Comparison of ENCODE assay signal across 8 mouse cellular contexts in the genomic region with DNA sequence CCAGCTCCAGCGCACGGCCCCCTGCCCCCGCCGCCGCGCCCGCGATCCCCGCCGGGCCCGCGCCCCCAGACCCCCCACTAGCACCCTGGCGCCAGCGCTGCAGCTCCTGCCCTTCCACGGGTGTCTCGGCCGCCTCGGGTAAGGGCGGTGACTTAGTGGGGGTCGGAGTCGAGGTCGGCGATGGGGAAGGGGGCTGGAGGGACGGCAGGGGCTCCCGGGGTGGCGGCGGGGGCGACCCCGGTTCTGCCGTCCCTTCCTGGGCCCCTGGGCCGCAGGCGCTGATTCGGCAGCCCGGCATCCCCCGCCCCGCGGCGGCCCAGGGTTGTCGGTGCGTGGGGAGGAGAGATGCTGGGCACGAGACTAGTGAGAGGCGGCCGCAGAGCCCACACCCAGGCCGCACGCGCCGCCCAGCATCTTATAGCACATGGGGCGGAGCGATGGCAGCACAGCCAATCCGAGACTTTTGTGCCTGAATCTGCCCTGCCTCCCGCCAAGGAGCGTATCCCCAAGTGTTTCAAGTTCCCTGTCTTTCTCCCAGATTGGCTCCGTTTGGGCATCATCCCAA. TPM values are rescaled to one million over a fixed set of nuclear protein-coding genes. Genes with fewer than 3 reads are reported as not detected.
DNase-seq lines count a peak whose midpoint lies in the region; ATAC-seq and TF ChIP-seq lines count a peak whose summit lies in the region.

A gene (minus strand): TSS at position 391 of the 565 bp plus-strand sequence.

- WGBS in embryonic facial prominence, embryonic 14.5 days = 0% methylated on average over 14 of the region's 53 CpGs
- WGBS in heart, embryonic 13.5 days = 1% methylated on average over 42 of the region's 53 CpGs
- WGBS in kidney, postnatal 0 days = under 1% methylated on average over 50 of the region's 53 CpGs
- WGBS in midbrain, postnatal 0 days = under 1% methylated on average over 41 of the region's 53 CpGs
- WGBS in stomach, postnatal 0 days = 1% methylated on average over 35 of the region's 53 CpGs

- H3K27me3 ChIP-seq in embryonic facial prominence, embryonic 14.5 days (replicated peaks; ENCODE audit: control insufficient read depth, insufficient read depth, low read length) = peaks cover 74% of the 10 kb centered on the region
- H3K27me3 ChIP-seq in heart, embryonic 13.5 days (replicated peaks) = peaks cover 90% of the 10 kb centered on the region
- H3K27me3 ChIP-seq in kidney, postnatal 0 days (ENCODE audit: insufficient read depth, low read length) = peaks cover 41% of the 10 kb centered on the region
- H3K27me3 ChIP-seq in midbrain, postnatal 0 days (ENCODE audit: insufficient read depth, low read length) = peaks cover 45% of the 10 kb centered on the region
- H3K27me3 ChIP-seq in stomach, postnatal 0 days (ENCODE audit: control insufficient read depth, insufficient read depth, low read length) = peaks cover 8% of the 10 kb centered on the region

- ATAC-seq in embryonic facial prominence, embryonic 14.5 days (ENCODE audit: low read depth) = peak; percentile 90
- peak; percentile 47 for ATAC-seq in heart, embryonic 13.5 days (ENCODE audit: extremely low read depth, insufficient number of reproducible peaks, low FRiP score, low TSS enrichment)
- peak; percentile 50; the same call in 1 of the 2 replicates for ATAC-seq in kidney, postnatal 0 days (replicated peaks; ENCODE audit: low FRiP score, low read depth)
- ATAC-seq in midbrain, postnatal 0 days (ENCODE audit: low FRiP score) = peak; percentile 80
- peak; percentile 80 for ATAC-seq in stomach, postnatal 0 days (ENCODE audit: low FRiP score, low TSS enrichment)

- H3K4me2 ChIP-seq in embryonic facial prominence, embryonic 14.5 days (ENCODE audit: low read depth, low read length) = peak within 1 kb of the TSS; percentile 98
- peak within 1 kb of the TSS; percentile 99 for H3K4me2 ChIP-seq in heart, embryonic 13.5 days
- peak within 1 kb of the TSS; percentile 95 for H3K4me2 ChIP-seq in kidney, postnatal 0 days (ENCODE audit: low read length)
- peak within 1 kb of the TSS; percentile 94 for H3K4me2 ChIP-seq in midbrain, postnatal 0 days (ENCODE audit: low read depth, low read length, poor library complexity, severe bottlenecking)
- H3K4me2 ChIP-seq in stomach, postnatal 0 days (replicated peaks; ENCODE audit: low read depth) = peak within 1 kb of the TSS; percentile 97

- TF ChIP-seq POLR2A in bone marrow macrophage, adult 2 months (IDR thresholded peaks at IDR 0.05; ENCODE audit: borderline replicate concordance, low read depth, low read length) = no peak

- no peak for TF ChIP-seq CTCF in bone marrow macrophage, adult 2 months (IDR thresholded peaks at IDR 0.05; ENCODE audit: low read depth, low read length)
- TF ChIP-seq CTCF in kidney, postnatal 0 days (IDR thresholded peaks at IDR 0.05; ENCODE audit: low read depth) = no peak
- TF ChIP-seq CTCF in midbrain, postnatal 0 days (IDR thresholded peaks at IDR 0.05) = no peak
- no peak for TF ChIP-seq CTCF in stomach, postnatal 0 days (IDR thresholded peaks at IDR 0.05; ENCODE audit: low read depth)

- no peaks in the 10 kb centered on the region for H3K36me3 ChIP-seq in embryonic facial prominence, embryonic 14.5 days (ENCODE audit: control insufficient read depth, insufficient read depth, low read length)
- no peaks in the 10 kb centered on the region for H3K36me3 ChIP-seq in heart, embryonic 13.5 days
- no peaks in the 10 kb centered on the region for H3K36me3 ChIP-seq in kidney, postnatal 0 days (ENCODE audit: insufficient read depth, low read length)
- H3K36me3 ChIP-seq in midbrain, postnatal 0 days (ENCODE audit: insufficient read depth, low read length) = no peaks in the 10 kb centered on the region
- H3K36me3 ChIP-seq in stomach, postnatal 0 days (ENCODE audit: control insufficient read depth, insufficient read depth, low read length) = no peaks in the 10 kb centered on the region

- no peak within 1 kb of the TSS for H3K27ac ChIP-seq in bone marrow macrophage, adult 2 months (ENCODE audit: insufficient read depth, low read depth, low read length)
- H3K27ac ChIP-seq in embryonic facial prominence, embryonic 14.5 days (replicated peaks; ENCODE audit: low read depth, low read length) = no peak within 1 kb of the TSS
- no peak within 1 kb of the TSS for H3K27ac ChIP-seq in heart, embryonic 13.5 days (replicated peaks)
- no peak within 1 kb of the TSS for H3K27ac ChIP-seq in kidney, postnatal 0 days
- H3K27ac ChIP-seq in midbrain, postnatal 0 days (ENCODE audit: low read depth, low read length) = no peak within 1 kb of the TSS
- H3K27ac ChIP-seq in stomach, postnatal 0 days (replicated peaks) = 0 out of 2 replicates have a peak within 1 kb of the TSS, but pooled peaks have one; percentile 35

- H3K4me3 ChIP-seq in bone marrow macrophage, adult 2 months (ENCODE audit: insufficient read depth, low read length) = peak within 1 kb of the TSS; percentile 42
- peak within 1 kb of the TSS; percentile 59 for H3K4me3 ChIP-seq in embryonic facial prominence, embryonic 14.5 days (ENCODE audit: low read depth, low read length)
- peak within 1 kb of the TSS; percentile 66 for H3K4me3 ChIP-seq in heart, embryonic 13.5 days
- H3K4me3 ChIP-seq in kidney, postnatal 0 days (replicated peaks; ENCODE audit: low read depth, low read length) = peak within 1 kb of the TSS; percentile 46
- peak within 1 kb of the TSS; percentile 52 for H3K4me3 ChIP-seq in midbrain, postnatal 0 days (ENCODE audit: low read depth, low read length)
- H3K4me3 ChIP-seq in stomach, postnatal 0 days (ENCODE audit: low read depth, low read length) = peak within 1 kb of the TSS; percentile 58

- peak within 1 kb of the TSS; percentile 70 for H3K9ac ChIP-seq in embryonic facial prominence, embryonic 14.5 days (ENCODE audit: low read depth, low read length)
- peak within 1 kb of the TSS; percentile 80 for H3K9ac ChIP-seq in heart, embryonic 13.5 days
- peak within 1 kb of the TSS; percentile 46 for H3K9ac ChIP-seq in kidney, postnatal 0 days (ENCODE audit: low read depth, low read length)
- H3K9ac ChIP-seq in midbrain, postnatal 0 days (replicated peaks; ENCODE audit: low read length, poor library complexity, severe bottlenecking) = peak within 1 kb of the TSS; percentile 67
- peak within 1 kb of the TSS; percentile 64 for H3K9ac ChIP-seq in stomach, postnatal 0 days (ENCODE audit: low read length)

- DNase-seq in B cell, adult 2 months = peak; percentile 62 to 66
- DNase-seq in embryonic facial prominence, embryonic 14.5 days (ENCODE audit: low spot score) = peak; percentile 94
- peak; percentile 90 for DNase-seq in kidney, postnatal 0 days (ENCODE audit: low spot score)
- peak; percentile 68 for DNase-seq in liver
- peak; percentile 93 for DNase-seq in midbrain, postnatal 0 days (ENCODE audit: low spot score)
- peak; percentile 84 for DNase-seq in stomach, postnatal 0 days (ENCODE audit: low spot score)

- H3K9me3 ChIP-seq in embryonic facial prominence, embryonic 14.5 days (ENCODE audit: control insufficient read depth, low read length) = no peaks in the 10 kb centered on the region
- no peaks in the 10 kb centered on the region for H3K9me3 ChIP-seq in heart, embryonic 13.5 days
- H3K9me3 ChIP-seq in kidney, postnatal 0 days (replicated peaks; ENCODE audit: low read length) = no peaks in the 10 kb centered on the region
- H3K9me3 ChIP-seq in midbrain, postnatal 0 days (ENCODE audit: low read length) = no peaks in the 10 kb centered on the region
- no peaks in the 10 kb centered on the region for H3K9me3 ChIP-seq in stomach, postnatal 0 days (ENCODE audit: control insufficient read depth, low read length)

- TF ChIP-seq EP300 in stomach, postnatal 0 days (optimal IDR thresholded peaks at IDR 0.05) = no peak

- H3K4me1 ChIP-seq in bone marrow macrophage, adult 2 months (ENCODE audit: control insufficient read depth, insufficient read depth, low read length) = peaks cover 7% of the 10 kb centered on the region
- H3K4me1 ChIP-seq in embryonic facial prominence, embryonic 14.5 days (ENCODE audit: control insufficient read depth, insufficient read depth, low read length) = peaks cover 4% of the 10 kb centered on the region; the same call in 1 of the 2 replicates
- peaks cover 36% of the 10 kb centered on the region for H3K4me1 ChIP-seq in heart, embryonic 13.5 days
- H3K4me1 ChIP-seq in kidney, postnatal 0 days (replicated peaks; ENCODE audit: insufficient read depth, low read length) = 0 out of 2 replicates have a peak, but pooled peaks cover 5% of the 10 kb centered on the region
- 0 out of 2 replicates have a peak, but pooled peaks cover 4% of the 10 kb centered on the region for H3K4me1 ChIP-seq in midbrain, postnatal 0 days (ENCODE audit: insufficient read depth, low read length)
- peaks cover 3% of the 10 kb centered on the region; the same call in 1 of the 2 replicates for H3K4me1 ChIP-seq in stomach, postnatal 0 days (replicated peaks; ENCODE audit: control insufficient read depth, insufficient read depth)

RNA-seq across cellular contexts. Expression of the gene that starts here (rescaled TPM):
- polyA plus RNA-seq in bone marrow macrophage, adult 2 months (2012; ENCODE audit: insufficient read depth, insufficient read length, missing spikeins) = 1.0 TPM in 1 of 2 replicates, not detected in the other
- polyA plus RNA-seq in embryonic facial prominence, embryonic 14.5 days (2014; fragmentation: Nextera tagmentation; extraction: Ambion mirVana) = 9.0 TPM in 2 replicates
- polyA plus RNA-seq in heart, embryonic 13.5 days (2015; fragmentation: Nextera tagmentation; extraction: Ambion mirVana) = 0.76 and 0.78 TPM in 2 replicates
- 1.4 and 1.5 TPM in 2 replicates for polyA plus RNA-seq in kidney, postnatal 0 days (2015; fragmentation: Nextera tagmentation; extraction: Ambion mirVana)
- 45.2 and 52.2 TPM in 2 replicates for total RNA-seq in midbrain, postnatal 0 days (2014; rRNA removed)
- polyA plus RNA-seq in midbrain, postnatal 0 days (2015; fragmentation: Nextera tagmentation; extraction: Ambion mirVana) = 15.2 and 17.5 TPM in 2 replicates
- 4.0 and 4.4 TPM in 2 replicates for polyA plus RNA-seq in stomach, postnatal 0 days (2015; fragmentation: Nextera tagmentation; extraction: Ambion mirVana)

Comparison
In these comparisons a context has a peak if more than half of its experiments do, and no peak if none do; other contexts are left out.
1. Peak in ATAC-seq, H3K4me3 ChIP-seq, H3K9ac ChIP-seq and H3K4me2 ChIP-seq in heart, embryonic 13.5 days; RNA of the gene not detected or under 1 TPM.